Mouse (Mus musculus) right cerebral cortex, adult 18-20 months (tissue): ENCODE data around the gene Nrp1.

ENCODE experiments used
- DNase-seq: peaks from one replicate; pipeline ENCODE4 v3.0.0; 2022; ENCODE audit warnings: mixed read lengths

Gene Nrp1

GRCm38 (mm10) chr8:128423813-128424212, 65.4 kb downstream of the Nrp1 start:
- DNase-seq: no peak

- DNase-seq: no peak
Observed at GRCm38 (mm10) chr8:128424626-128425333, 66.4 kb downstream of the Nrp1 start.

- no peak for DNase-seq
Observed at GRCm38 (mm10) chr8:128427071-128427470, 68.7 kb downstream of the Nrp1 start.

- DNase-seq: no peak
Observed at GRCm38 (mm10) chr8:128428971-128429370, 70.6 kb downstream of the Nrp1 start.

- no peak for DNase-seq
Observed at GRCm38 (mm10) chr8:128431082-128431481, 72.7 kb downstream of the Nrp1 start.

- DNase-seq: no peak
Observed at GRCm38 (mm10) chr8:128435749-128436148, 77.3 kb downstream of the Nrp1 start.

GRCm38 (mm10) chr8:128437156-128437825, 78.9 kb downstream of the Nrp1 start:
- peak; percentile 6 for DNase-seq

- DNase-seq: no peak
Observed at GRCm38 (mm10) chr8:128441407-128441806, 83.0 kb downstream of the Nrp1 start.

GRCm38 (mm10) chr8:128445596-128445995, 87.2 kb downstream of the Nrp1 start:
- no peak for DNase-seq

GRCm38 (mm10) chr8:128446636-128447035, 88.2 kb downstream of the Nrp1 start:
- no peak for DNase-seq

GRCm38 (mm10) chr8:128447320-128447719, 88.9 kb downstream of the Nrp1 start:
- no peak for DNase-seq

- no peak for DNase-seq
Observed at GRCm38 (mm10) chr8:128450390-128451032, 92.1 kb downstream of the Nrp1 start.

GRCm38 (mm10) chr8:128451121-128451520, 92.7 kb downstream of the Nrp1 start:
- no peak for DNase-seq

- no peak for DNase-seq
Observed at GRCm38 (mm10) chr8:128453471-128453870, 95.1 kb downstream of the Nrp1 start.

GRCm38 (mm10) chr8:128454026-128454425, 95.6 kb downstream of the Nrp1 start:
- DNase-seq: no peak

- DNase-seq: no peak
Observed at GRCm38 (mm10) chr8:128457277-128457676, 98.9 kb downstream of the Nrp1 start.

GRCm38 (mm10) chr8:128459704-128460103, 101.3 kb downstream of the Nrp1 start:
- DNase-seq: no peak

- no peak for DNase-seq
Observed at GRCm38 (mm10) chr8:128461716-128462115, 103.3 kb downstream of the Nrp1 start.

GRCm38 (mm10) chr8:128463162-128463561, 104.8 kb downstream of the Nrp1 start:
- no peak for DNase-seq

GRCm38 (mm10) chr8:128464056-128464623, 105.7 kb downstream of the Nrp1 start:
- no peak for DNase-seq

GRCm38 (mm10) chr8:128465553-128465952, 107.1 kb downstream of the Nrp1 start:
- no peak for DNase-seq

- DNase-seq: no peak
Observed at GRCm38 (mm10) chr8:128466681-128467430, 108.5 kb downstream of the Nrp1 start.

- no peak for DNase-seq
Observed at GRCm38 (mm10) chr8:128470097-128470496, 111.7 kb downstream of the Nrp1 start.
